ENCODE assay signal across 22 mouse cellular contexts in the genomic region with DNA sequence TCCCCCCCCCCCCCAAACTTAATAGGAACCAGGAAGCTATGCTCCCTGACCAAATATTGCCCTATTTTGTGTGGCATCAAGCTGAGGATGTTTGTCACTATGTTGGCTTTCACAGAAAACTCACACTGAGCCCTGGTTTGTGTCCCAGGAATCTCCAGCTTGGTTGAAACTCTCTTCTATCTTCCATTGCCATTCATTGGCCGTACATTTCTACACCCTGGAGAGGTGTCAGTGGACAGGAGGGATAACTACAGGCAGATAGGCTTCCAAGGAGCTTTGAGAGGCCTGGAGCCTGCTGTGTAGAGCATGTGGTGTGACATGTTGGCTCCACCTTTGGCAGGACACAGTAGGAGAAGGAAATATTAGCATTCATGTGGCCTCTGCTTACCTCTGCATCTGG.
"Had no signal": no experiment of that assay in that cellular context is flagged by ENCODE, and none has a peak within 500 bp of the region (broad histone marks: within the 10 kb centered on the region; RNA-seq: fewer than 3 reads in every experiment).

No protein-coding gene starts in this region.

- H3K4me2 ChIP-seq: limb, embryonic 12.5 days; limb, embryonic 15.5 days; liver, embryonic 11.5 days; lung, embryonic 14.5 days; midbrain, embryonic 13.5 days had no signal

- H3K9ac ChIP-seq: limb, embryonic 12.5 days; limb, embryonic 15.5 days; liver, embryonic 14.5 days; liver, postnatal 0 days; lung, embryonic 14.5 days; midbrain, embryonic 13.5 days had no signal

- H3K27ac ChIP-seq: limb, embryonic 12.5 days; limb, embryonic 15.5 days; liver, embryonic 14.5 days; midbrain, embryonic 10.5 days; midbrain, embryonic 13.5 days; stomach, postnatal 0 days had no signal

- ATAC-seq: liver, postnatal 0 days; midbrain, embryonic 13.5 days; midbrain, embryonic 16.5 days had no signal

- DNase-seq: kidney, postnatal 14 days; kidney, postnatal 4 days; left cerebral cortex, postnatal 4 days; liver, postnatal 0 days; lung, embryonic 14.5 days; lung, postnatal 10 days; lung, postnatal 36 days; right cerebral cortex, adult 18-20 months; right cerebral cortex, postnatal 14 days; right cerebral cortex, postnatal 4 days; thymus, adult 2 months; thymus, postnatal 14 days; thymus, postnatal 4 days had no signal

- H3K27me3 ChIP-seq: limb, embryonic 12.5 days; limb, embryonic 15.5 days; megakaryocyte, embryonic 14.5 days; midbrain, embryonic 13.5 days had no signal

- H3K36me3 ChIP-seq: limb, embryonic 12.5 days; limb, embryonic 15.5 days; midbrain, embryonic 10.5 days; midbrain, embryonic 13.5 days had no signal

- H3K4me1 ChIP-seq: limb, embryonic 15.5 days; megakaryocyte, embryonic 14.5 days; midbrain, embryonic 10.5 days; midbrain, embryonic 13.5 days had no signal

- H3K4me3 ChIP-seq: limb, embryonic 12.5 days; limb, embryonic 15.5 days; megakaryocyte, embryonic 14.5 days; midbrain, embryonic 10.5 days; midbrain, embryonic 13.5 days had no signal

- H3K9me3 ChIP-seq: limb, embryonic 12.5 days; limb, embryonic 15.5 days; megakaryocyte, embryonic 14.5 days; midbrain, embryonic 10.5 days; midbrain, embryonic 13.5 days had no signal
